Mouse (Mus musculus) liver, embryonic 15.5 days (tissue): ENCODE results near the gene Col19a1. TPM values are rescaled to one million over a fixed set of nuclear protein-coding genes. Genes with fewer than 3 reads are reported as not detected.

Source experiments
- ATAC-seq: fragments of 200-750 bp; cut with Nextera tagmentation; 2 replicates; pipeline ENCODE4 v1.8.0; 2017; ENCODE audit warnings: moderate number of reproducible peaks, mild to moderate bottlenecking, moderate library complexity; ENCODE audit not compliant: insufficient read depth
- H3K27ac ChIP-seq: fragments of 300-500 bp; sonication (generic); replicated peaks from 2 replicates; pipeline ENCODE4 v1.5.1; 2015; ENCODE audit warnings: mild to moderate bottlenecking, inconsistent platforms
- H3K27me3 ChIP-seq: fragments of 300-500 bp; sonication (generic); 2 replicates; pipeline ENCODE4 v1.6.1; 2015; ENCODE audit warnings: mild to moderate bottlenecking, inconsistent platforms
- H3K36me3 ChIP-seq: fragments of 300-500 bp; sonication (generic); replicated peaks from 2 replicates; pipeline ENCODE4 v1.6.1; 2015; ENCODE audit warnings: moderate library complexity, mild to moderate bottlenecking, inconsistent platforms
- H3K4me1 ChIP-seq: fragments of 300-500 bp; sonication (generic); replicated peaks from 2 replicates; pipeline ENCODE4 v1.6.1; 2015; ENCODE audit warnings: inconsistent platforms
- H3K4me2 ChIP-seq: fragments of 300-500 bp; sonication (generic); 2 replicates; pipeline ENCODE4 v1.6.1; 2015; ENCODE audit warnings: moderate library complexity, mild to moderate bottlenecking, inconsistent platforms
- H3K4me3 ChIP-seq: fragments of 300-500 bp; sonication (generic); replicated peaks from 2 replicates; pipeline ENCODE4 v1.5.1; 2015; ENCODE audit warnings: mild to moderate bottlenecking, inconsistent platforms
- H3K9ac ChIP-seq: fragments of 300-500 bp; sonication (generic); 2 replicates; pipeline ENCODE4 v1.6.1; 2015; ENCODE audit warnings: moderate library complexity, mild to moderate bottlenecking, inconsistent platforms
- H3K9me3 ChIP-seq: fragments of 300-500 bp; sonication (generic); replicated peaks from 2 replicates; pipeline ENCODE4 v1.6.1; 2016; ENCODE audit warnings: inconsistent platforms
- WGBS: fragments of 180-500 bp; shearing (Covaris S2); methylation state at CpG from one replicate; pipeline ENCODE4 v1.1.7; 2015; ENCODE audit warnings: mixed read lengths; ENCODE audit not compliant: insufficient replicate concordance; 5-methylcytosine and 5-hydroxymethylcytosine counted together
- polyA plus RNA-seq: library from polyadenylated mRNA; unstranded; fragments of >200 nt; fragmentation: Nextera tagmentation; extraction: Ambion mirVana; gene quantifications from 2 replicates; pipeline ENCODE4 v1.2.1, GENCODE M21; 2015

Col19a1 gene
- polyA plus RNA-seq, 1 experiment from 2014 or later: 0.07 TPM

- Histone ChIP-seq H3K27me3 (no peaks in the 10 kb centered on the region), H3K36me3 (no peaks in the 10 kb centered on the region), H3K27ac (no peak overlapping the region), H3K9ac (no peak overlapping the region), H3K9me3 (no peaks in the 10 kb centered on the region), H3K4me2 (no peak overlapping the region), H3K4me1 (no peaks in the 10 kb centered on the region), H3K4me3 (no peak overlapping the region)
- no peak for ATAC-seq
- 69% methylated on average over 2 of the region's 2 CpGs for WGBS
These were observed 365.0 kb downstream of the Col19a1 start for GRCm38 (mm10) chr1:24222231-24222630.

GRCm38 (mm10) chr1:24219041-24219440 is 368.2 kb downstream of the Col19a1 start:
- 67% methylated on average over 6 of the region's 6 CpGs for WGBS
- no peak overlapping the region for H3K9ac ChIP-seq

More at GRCm38 (mm10) chr1:24219041-24219440, 368.2 kb downstream of the Col19a1 start:
- Histone ChIP-seq H3K36me3 (no peaks in the 10 kb centered on the region), H3K4me2 (no peak overlapping the region), H3K4me1 (no peaks in the 10 kb centered on the region), H3K9me3 (no peaks in the 10 kb centered on the region), H3K4me3 (no peak overlapping the region), H3K27me3 (no peaks in the 10 kb centered on the region), H3K27ac (no peak overlapping the region)
- ATAC-seq: no peak

Other genes starting within 250 kb of the Col19a1 start
- gene Lmbrd1, start 91.2 kb upstream of the Col19a1 start, polyA plus RNA-seq: 11.8 and 12.0 TPM in 2 replicates